Mouse (Mus musculus) hindbrain, embryonic 10.5 days (tissue): ENCODE data around the gene Nsmce3. TPM values are rescaled to one million over a fixed set of nuclear protein-coding genes. Genes with fewer than 3 reads are reported as not detected.

ENCODE experiments used
- DNase-seq: peaks from one replicate; pipeline ENCODE4 v3.0.0-alpha.2; 2017; ENCODE audit warnings: low spot score
- H3K27ac ChIP-seq: fragments of 300-500 bp; sonication (generic); 2 replicates; pipeline ENCODE4 v1.5.1; 2016; ENCODE audit warnings: mild to moderate bottlenecking, moderate library complexity
- H3K27me3 ChIP-seq: fragments of 300-500 bp; sonication (generic); 2 replicates; pipeline ENCODE4 v1.6.1; 2016; ENCODE audit warnings: mild to moderate bottlenecking; ENCODE audit not compliant: poor library complexity, insufficient read depth, severe bottlenecking
- H3K36me3 ChIP-seq: fragments of 300-500 bp; sonication (generic); 2 replicates; pipeline ENCODE4 v1.6.1; 2016; ENCODE audit warnings: mild to moderate bottlenecking, moderate library complexity
- H3K4me1 ChIP-seq: fragments of 300-500 bp; sonication (generic); replicated peaks from 2 replicates; pipeline ENCODE4 v1.6.1; 2016; ENCODE audit warnings: mild to moderate bottlenecking
- H3K4me3 ChIP-seq: fragments of 300-500 bp; sonication (generic); 2 replicates; pipeline ENCODE4 v1.5.1; 2016; ENCODE audit warnings: mild to moderate bottlenecking, moderate library complexity
- H3K9me3 ChIP-seq: fragments of 300-500 bp; sonication (generic); 2 replicates; pipeline ENCODE4 v1.6.1; 2016; ENCODE audit warnings: mild to moderate bottlenecking, moderate library complexity
- WGBS: fragments of 180-500 bp; shearing (Covaris S2); methylation state at CpG from one replicate; pipeline ENCODE4 v1.1.7; 2016; 5-methylcytosine and 5-hydroxymethylcytosine counted together
- polyA plus RNA-seq: library from polyadenylated mRNA; unstranded; fragments of >200 nt; fragmentation: Nextera tagmentation; extraction: Ambion mirVana; gene quantifications from 2 replicates; pipeline ENCODE4 v1.2.1, GENCODE M21; 2016

Gene Nsmce3
- polyA plus RNA-seq, 1 experiment from 2014 or later: 10.6 TPM

GRCm38 (mm10) chr7:64884187-64884862, 11.5 kb upstream of the Nsmce3 start:
- Histone ChIP-seq H3K4me1 (no peaks in the 10 kb centered on the region), H3K9me3 (no peaks in the 10 kb centered on the region), H3K4me3 (no peak overlapping the region), H3K27ac (no peak overlapping the region), H3K36me3 (no peaks in the 10 kb centered on the region), H3K27me3 (no peaks in the 10 kb centered on the region)
- WGBS: 76% methylated on average over 11 of the region's 11 CpGs
- DNase-seq: no peak

- WGBS: 83% methylated on average over 6 of the region's 6 CpGs
- H3K27me3 ChIP-seq: no peaks in the 10 kb centered on the region
- no peak overlapping the region for H3K27ac ChIP-seq
Observed at GRCm38 (mm10) chr7:64882243-64882642, 9.4 kb upstream of the Nsmce3 start.

GRCm38 (mm10) chr7:64881387-64881786, 8.6 kb upstream of the Nsmce3 start:
- Histone ChIP-seq H3K36me3 (no peaks in the 10 kb centered on the region), H3K4me3 (no peak overlapping the region), H3K27ac (no peak overlapping the region), H3K27me3 (no peaks in the 10 kb centered on the region), H3K4me1 (no peaks in the 10 kb centered on the region), H3K9me3 (no peaks in the 10 kb centered on the region)
- 83% methylated on average over 7 of the region's 7 CpGs for WGBS
- no peak for DNase-seq

More at GRCm38 (mm10) chr7:64882243-64882642, 9.4 kb upstream of the Nsmce3 start:
- no peaks in the 10 kb centered on the region for H3K4me1 ChIP-seq
- no peaks in the 10 kb centered on the region for H3K9me3 ChIP-seq
- no peaks in the 10 kb centered on the region for H3K36me3 ChIP-seq
- no peak for DNase-seq
- no peak overlapping the region for H3K4me3 ChIP-seq

- Histone ChIP-seq H3K36me3 (no peaks in the 10 kb centered on the region), H3K4me1 (no peaks in the 10 kb centered on the region), H3K9me3 (no peaks in the 10 kb centered on the region), H3K4me3 (no peak overlapping the region), H3K27ac (no peak overlapping the region), H3K27me3 (no peaks in the 10 kb centered on the region)
- no peak for DNase-seq
- whole genome bisulfite sequencing: 89% methylated on average over 5 of the region's 5 CpGs
Observed at GRCm38 (mm10) chr7:64880415-64880814, 7.6 kb upstream of the Nsmce3 start.

- no peak overlapping the region for H3K4me3 ChIP-seq
- H3K36me3 ChIP-seq: peaks cover 10% of the 10 kb centered on the region
- DNase-seq: no peak
- WGBS: 93% methylated on average over 4 of the region's 4 CpGs
- H3K9me3 ChIP-seq: no peaks in the 10 kb centered on the region
- H3K4me1 ChIP-seq: peaks cover 24% of the 10 kb centered on the region
- H3K27ac ChIP-seq: no peak overlapping the region
- H3K27me3 ChIP-seq: no peaks in the 10 kb centered on the region
Observed at GRCm38 (mm10) chr7:64874941-64875340, 2.1 kb upstream of the Nsmce3 start.

- 40% methylated on average over 11 of the region's 11 CpGs for WGBS
- Histone ChIP-seq H3K4me3 (peak overlapping the region; percentile 93), H3K4me1 (peaks cover 24% of the 10 kb centered on the region), H3K27me3 (no peaks in the 10 kb centered on the region), H3K27ac (peak overlapping the region; percentile 98), H3K9me3 (no peaks in the 10 kb centered on the region), H3K36me3 (peaks cover 15% of the 10 kb centered on the region)
- no peak for DNase-seq
Observed at GRCm38 (mm10) chr7:64873266-64873665, 469 bp upstream of the Nsmce3 start.

- Histone ChIP-seq H3K4me3 (peak overlapping the region; percentile 93), H3K27me3 (no peaks in the 10 kb centered on the region), H3K36me3 (peaks cover 15% of the 10 kb centered on the region), H3K4me1 (peaks cover 24% of the 10 kb centered on the region), H3K27ac (peak overlapping the region; percentile 98), H3K9me3 (no peaks in the 10 kb centered on the region)
- WGBS: 2% methylated on average over 33 of the region's 33 CpGs
- no peak for DNase-seq
Observed at GRCm38 (mm10) chr7:64871987-64872742, 632 bp downstream of the Nsmce3 start.

- peaks cover 15% of the 10 kb centered on the region for H3K36me3 ChIP-seq
- H3K27ac ChIP-seq: no peak overlapping the region
- H3K4me1 ChIP-seq: peaks cover 24% of the 10 kb centered on the region
- no peaks in the 10 kb centered on the region for H3K27me3 ChIP-seq
- no peak overlapping the region for H3K4me3 ChIP-seq
- WGBS: 90% methylated on average over 6 of the region's 6 CpGs
- no peaks in the 10 kb centered on the region for H3K9me3 ChIP-seq
- no peak for DNase-seq
Observed at GRCm38 (mm10) chr7:64869549-64870065, 3.2 kb downstream of the Nsmce3 start.

GRCm38 (mm10) chr7:64863538-64863937, 9.3 kb downstream of the Nsmce3 start:
- H3K4me1 ChIP-seq: no peaks in the 10 kb centered on the region
- H3K4me3 ChIP-seq: no peak overlapping the region
- H3K27me3 ChIP-seq: no peaks in the 10 kb centered on the region
- 84% methylated on average over 3 of the region's 3 CpGs for WGBS
- H3K36me3 ChIP-seq: no peaks in the 10 kb centered on the region
- no peaks in the 10 kb centered on the region for H3K9me3 ChIP-seq
- no peak overlapping the region for H3K27ac ChIP-seq
- no peak for DNase-seq

GRCm38 (mm10) chr7:64862978-64863377, 9.8 kb downstream of the Nsmce3 start:
- Histone ChIP-seq H3K27ac (no peak overlapping the region), H3K4me3 (no peak overlapping the region), H3K36me3 (no peaks in the 10 kb centered on the region), H3K4me1 (no peaks in the 10 kb centered on the region), H3K27me3 (no peaks in the 10 kb centered on the region), H3K9me3 (no peaks in the 10 kb centered on the region)
- WGBS: 78% methylated on average over 3 of the region's 3 CpGs
- DNase-seq: no peak

GRCm38 (mm10) chr7:64856526-64857082, 16.2 kb downstream of the Nsmce3 start:
- Histone ChIP-seq H3K9me3 (no peaks in the 10 kb centered on the region), H3K36me3 (no peaks in the 10 kb centered on the region), H3K4me1 (no peaks in the 10 kb centered on the region), H3K27me3 (no peaks in the 10 kb centered on the region), H3K27ac (no peak overlapping the region), H3K4me3 (no peak overlapping the region)
- 83% methylated on average over 12 of the region's 12 CpGs for WGBS
- DNase-seq: no peak

- Histone ChIP-seq H3K9me3 (no peaks in the 10 kb centered on the region), H3K4me3 (no peak overlapping the region), H3K4me1 (no peaks in the 10 kb centered on the region), H3K36me3 (no peaks in the 10 kb centered on the region), H3K27ac (no peak overlapping the region), H3K27me3 (no peaks in the 10 kb centered on the region)
- no peak for DNase-seq
- WGBS: 78% methylated on average over 15 of the region's 15 CpGs
Observed at GRCm38 (mm10) chr7:64855976-64856375, 16.8 kb downstream of the Nsmce3 start.

- Histone ChIP-seq H3K27ac (no peak overlapping the region), H3K27me3 (no peaks in the 10 kb centered on the region), H3K4me3 (no peak overlapping the region), H3K36me3 (no peaks in the 10 kb centered on the region), H3K4me1 (no peaks in the 10 kb centered on the region), H3K9me3 (no peaks in the 10 kb centered on the region)
- no peak for DNase-seq
- WGBS: 78% methylated on average over 7 of the region's 10 CpGs
Observed at GRCm38 (mm10) chr7:64855389-64855927, 17.3 kb downstream of the Nsmce3 start.
